Mouse (Mus musculus): ENCODE results near the gene Nfatc2ip. TPM values are rescaled to one million over a fixed set of nuclear protein-coding genes. Genes with fewer than 3 reads are reported as not detected.
A peak's percentile ranks its signal among the peaks of the same experiment; 100 is the strongest.

Nfatc2ip gene
- polyA plus RNA-seq, 1 experiment from 2014 or later, result 4.8 TPM

DNA sequence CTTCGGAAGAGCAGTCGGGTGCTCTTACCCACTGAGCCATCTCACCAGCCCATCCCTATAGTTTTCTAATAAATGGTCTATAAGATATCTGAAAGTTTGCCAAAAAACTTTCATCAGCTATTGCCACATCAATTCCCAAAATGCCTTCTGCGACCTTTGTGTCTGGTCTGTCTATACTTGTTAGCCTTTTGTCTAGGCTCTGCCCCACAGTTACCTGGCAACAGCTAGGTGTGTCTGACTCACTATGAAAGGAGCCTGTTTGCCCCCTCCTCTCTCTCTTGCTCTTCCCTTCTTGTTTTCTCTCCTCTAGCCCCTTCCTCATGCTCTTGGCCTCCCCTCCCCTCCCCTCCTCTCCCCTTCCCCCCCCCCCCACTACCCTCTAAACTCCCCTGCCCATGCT lies 51.0 kb downstream of the Nfatc2ip start:
- DNase-seq (ENCODE audit: low spot score, missing footprints) (no peak), ATAC-seq (ENCODE audit: low FRiP score) (no peak)
- H3K27ac ChIP-seq (ENCODE audit: low read depth, low read length), result no peak overlapping the region
- WGBS, result 83% methylated on average over 3 of the region's 3 CpGs
- no peaks in the 10 kb centered on the region for H3K36me3 ChIP-seq (ENCODE audit: control insufficient read depth, insufficient read depth, low read length)
- H3K4me2 ChIP-seq, result no peak overlapping the region
- no peaks in the 10 kb centered on the region for H3K9me3 ChIP-seq (ENCODE audit: control insufficient read depth, low read length)
- H3K27me3 ChIP-seq (ENCODE audit: control insufficient read depth, insufficient read depth, low read length), result no peaks in the 10 kb centered on the region
- H3K4me3 ChIP-seq (ENCODE audit: low read depth, low read length), result no peak overlapping the region
- no peak overlapping the region for H3K9ac ChIP-seq (ENCODE audit: low read length)
- no peaks in the 10 kb centered on the region for H3K4me1 ChIP-seq (ENCODE audit: control insufficient read depth, insufficient read depth, low read length)

DNA sequence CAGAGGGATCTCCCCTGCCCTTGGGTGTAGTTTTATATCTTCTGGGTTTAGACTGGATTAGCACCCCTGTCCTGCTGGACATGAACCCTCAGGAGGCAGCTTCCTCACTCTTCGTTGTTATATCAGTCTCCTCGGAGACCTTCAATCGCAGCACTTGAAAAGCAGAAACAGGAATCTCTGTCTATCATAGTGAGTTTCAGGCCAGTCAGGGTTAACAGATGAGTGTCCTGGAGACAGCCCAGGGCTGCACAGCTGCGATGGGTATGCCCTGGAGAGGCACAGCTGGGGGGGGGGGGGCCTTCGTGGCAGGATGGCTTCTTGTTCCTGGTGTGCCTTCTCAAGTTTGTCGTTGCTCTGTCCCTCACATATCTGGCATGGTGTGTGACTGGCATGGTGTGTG lies 55.6 kb downstream of the Nfatc2ip start:
- 60% methylated on average over 6 of the region's 6 CpGs for WGBS
- no peak for DNase-seq (ENCODE audit: low spot score, missing footprints)
- no peak overlapping the region for H3K9ac ChIP-seq (ENCODE audit: low read length)

DNA sequence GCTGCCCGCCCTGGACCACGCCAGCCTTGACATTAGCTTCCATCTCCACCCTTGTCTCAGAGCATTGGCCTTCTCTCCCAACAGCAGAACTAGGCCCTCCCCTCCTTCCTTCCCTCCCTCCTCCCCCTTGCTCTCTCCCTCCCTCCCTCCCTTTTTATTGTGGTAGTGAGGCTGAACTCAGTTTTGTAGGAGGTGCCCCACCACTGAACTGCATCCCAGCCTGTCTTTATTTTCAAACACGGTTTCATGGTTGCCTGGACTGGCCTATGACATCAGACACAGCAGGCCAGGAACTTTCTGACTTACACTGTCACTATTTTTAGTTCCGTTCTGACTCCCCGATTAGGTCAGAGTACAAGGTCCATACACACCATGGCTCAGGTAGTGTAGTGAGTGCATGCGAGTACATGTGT lies 56.3 kb downstream of the Nfatc2ip start:
- H3K27me3 ChIP-seq (ENCODE audit: control insufficient read depth, insufficient read depth, low read length), result no peaks in the 10 kb centered on the region
- WGBS, result 85% methylated on average over 6 of the region's 6 CpGs
- no peak for DNase-seq (ENCODE audit: low spot score, missing footprints)

More for the DNA sequence above, 55.6 kb downstream of the Nfatc2ip start:
- no peak overlapping the region for H3K27ac ChIP-seq (ENCODE audit: low read depth, low read length)
- H3K36me3 ChIP-seq (ENCODE audit: control insufficient read depth, insufficient read depth, low read length), result no peaks in the 10 kb centered on the region
- H3K4me1 ChIP-seq (ENCODE audit: control insufficient read depth, insufficient read depth, low read length), result no peaks in the 10 kb centered on the region
- no peaks in the 10 kb centered on the region for H3K27me3 ChIP-seq (ENCODE audit: control insufficient read depth, insufficient read depth, low read length)
- H3K4me3 ChIP-seq (ENCODE audit: low read depth, low read length), result no peak overlapping the region
- H3K4me2 ChIP-seq, result no peak overlapping the region
- H3K9me3 ChIP-seq (ENCODE audit: control insufficient read depth, low read length), result no peaks in the 10 kb centered on the region
- ATAC-seq (ENCODE audit: low FRiP score), result no peak

DNA sequence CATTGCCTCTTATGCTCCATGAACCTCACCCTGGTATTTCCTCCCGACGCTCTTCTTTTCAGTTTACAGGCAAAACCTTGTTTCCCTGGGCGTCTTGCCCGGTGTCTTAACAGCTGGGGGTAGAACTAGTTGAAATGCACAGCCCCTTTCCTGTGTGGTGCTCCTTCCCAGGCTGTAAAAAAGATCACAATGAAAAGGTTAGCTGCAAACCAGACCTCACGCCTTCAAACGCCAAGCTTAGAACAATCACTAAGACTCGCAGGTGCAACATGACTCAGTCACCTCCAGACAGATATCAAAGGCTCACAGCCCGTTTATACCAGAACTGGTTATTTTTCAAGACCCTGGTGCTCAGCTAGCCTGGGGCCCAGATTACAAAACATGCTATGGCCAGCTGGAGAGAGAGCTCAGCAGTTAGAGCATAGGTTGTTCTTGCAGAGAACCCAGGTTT lies 57.0 kb downstream of the Nfatc2ip start:
- H3K9ac ChIP-seq (ENCODE audit: low read length), result no peak overlapping the region
- H3K36me3 ChIP-seq (ENCODE audit: control insufficient read depth, insufficient read depth, low read length), result no peaks in the 10 kb centered on the region
- no peaks in the 10 kb centered on the region for H3K9me3 ChIP-seq (ENCODE audit: control insufficient read depth, low read length)
- ATAC-seq (ENCODE audit: low FRiP score) (no peak), DNase-seq (ENCODE audit: low spot score, missing footprints) (no peak)
- 81% methylated on average over 8 of the region's 8 CpGs for WGBS
- no peak overlapping the region for H3K27ac ChIP-seq (ENCODE audit: low read depth, low read length)
- H3K4me3 ChIP-seq (ENCODE audit: low read depth, low read length), result no peak overlapping the region
- no peak overlapping the region for H3K4me2 ChIP-seq
- no peaks in the 10 kb centered on the region for H3K4me1 ChIP-seq (ENCODE audit: control insufficient read depth, insufficient read depth, low read length)
- H3K27me3 ChIP-seq (ENCODE audit: control insufficient read depth, insufficient read depth, low read length), result no peaks in the 10 kb centered on the region

More for the DNA sequence above, 56.3 kb downstream of the Nfatc2ip start:
- Histone ChIP-seq H3K4me1 (ENCODE audit: control insufficient read depth, insufficient read depth, low read length) (no peaks in the 10 kb centered on the region), H3K4me3 (ENCODE audit: low read depth, low read length) (no peak overlapping the region), H3K9me3 (ENCODE audit: control insufficient read depth, low read length) (no peaks in the 10 kb centered on the region), H3K9ac (ENCODE audit: low read length) (no peak overlapping the region), H3K36me3 (ENCODE audit: control insufficient read depth, insufficient read depth, low read length) (no peaks in the 10 kb centered on the region), H3K27ac (ENCODE audit: low read depth, low read length) (no peak overlapping the region), H3K4me2 (no peak overlapping the region)
- ATAC-seq (ENCODE audit: low FRiP score), result no peak

DNA sequence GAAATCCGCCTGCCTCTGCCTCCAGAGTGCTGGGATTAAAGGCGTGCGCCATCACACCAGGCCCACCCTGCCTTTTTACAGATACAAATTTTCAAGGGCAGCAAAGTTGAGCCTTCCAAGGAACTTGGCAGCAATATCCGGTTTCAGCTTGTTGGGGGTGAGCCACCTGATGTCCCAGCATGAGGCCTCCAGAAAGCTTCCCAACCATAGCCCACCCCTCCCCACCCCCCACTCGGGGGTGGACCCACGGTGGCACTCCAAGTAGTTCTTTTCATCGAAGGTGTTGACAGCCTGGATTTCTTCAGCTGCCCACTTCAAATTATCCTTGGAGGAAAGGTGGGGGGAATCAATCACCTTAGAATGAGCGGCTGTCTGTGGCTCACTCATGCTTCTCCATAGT lies 57.6 kb downstream of the Nfatc2ip start:
- no peaks in the 10 kb centered on the region for H3K9me3 ChIP-seq (ENCODE audit: control insufficient read depth, low read length)
- H3K36me3 ChIP-seq (ENCODE audit: control insufficient read depth, insufficient read depth, low read length), result no peaks in the 10 kb centered on the region
- H3K27me3 ChIP-seq (ENCODE audit: control insufficient read depth, insufficient read depth, low read length), result no peaks in the 10 kb centered on the region
- ATAC-seq (ENCODE audit: low FRiP score) (no peak), DNase-seq (ENCODE audit: low spot score, missing footprints) (no peak)
- H3K27ac ChIP-seq (ENCODE audit: low read depth, low read length), result no peak overlapping the region
- no peak overlapping the region for H3K4me3 ChIP-seq (ENCODE audit: low read depth, low read length)
- no peak overlapping the region for H3K9ac ChIP-seq (ENCODE audit: low read length)
- WGBS, result 86% methylated on average over 8 of the region's 8 CpGs
- no peak overlapping the region for H3K4me2 ChIP-seq
- no peaks in the 10 kb centered on the region for H3K4me1 ChIP-seq (ENCODE audit: control insufficient read depth, insufficient read depth, low read length)

DNA sequence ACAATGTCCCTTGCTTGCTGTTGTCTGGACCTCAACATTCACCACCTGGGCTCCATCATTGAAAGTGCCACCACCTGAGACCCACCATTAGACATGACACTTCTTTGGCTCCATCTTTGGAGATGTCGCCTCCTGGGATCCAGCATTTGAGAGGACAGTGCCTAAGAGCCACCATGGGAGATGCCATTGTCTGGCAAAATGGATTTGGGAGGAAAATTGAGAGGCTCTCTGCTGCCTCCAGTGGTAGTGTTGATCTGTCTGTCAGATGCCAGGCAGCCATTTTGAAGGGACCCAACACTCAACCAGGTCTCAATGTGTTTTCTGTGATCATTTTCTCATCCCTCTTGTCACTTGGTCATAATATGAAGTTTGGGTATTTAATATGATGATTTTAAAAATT lies 61.0 kb downstream of the Nfatc2ip start:
- ATAC-seq (ENCODE audit: low FRiP score), result no peak
- 90% methylated on average over 1 of the region's 1 CpGs for WGBS
- H3K36me3 ChIP-seq (ENCODE audit: control insufficient read depth, insufficient read depth, low read length), result no peaks in the 10 kb centered on the region
- no peaks in the 10 kb centered on the region for H3K27me3 ChIP-seq (ENCODE audit: control insufficient read depth, insufficient read depth, low read length)
- no peak overlapping the region for H3K9ac ChIP-seq (ENCODE audit: low read length)
- H3K27ac ChIP-seq (ENCODE audit: low read depth, low read length), result no peak overlapping the region
- H3K9me3 ChIP-seq (ENCODE audit: control insufficient read depth, low read length), result no peaks in the 10 kb centered on the region
- no peak overlapping the region for H3K4me2 ChIP-seq
- peak; percentile 80 for DNase-seq (ENCODE audit: low spot score, missing footprints)
- no peak overlapping the region for H3K4me3 ChIP-seq (ENCODE audit: low read depth, low read length)
- no peaks in the 10 kb centered on the region for H3K4me1 ChIP-seq (ENCODE audit: control insufficient read depth, insufficient read depth, low read length)

Small RNAs within 50 kb of the gene (microRNA-seq; reads per million reads assigned to microRNA genes)
- not detected for gene Mir7058

Other genes starting within 250 kb of the Nfatc2ip start
- gene Xpo6, start 196.2 kb downstream of the Nfatc2ip start, polyA plus RNA-seq (2014; fragmentation: Nextera tagmentation; extraction: Ambion mirVana), result 56.2 TPM in 2 replicates
- 133 and 162 TPM in 2 replicates for gene Sbk1, start 124.1 kb downstream of the Nfatc2ip start, polyA plus RNA-seq (2014; fragmentation: Nextera tagmentation; extraction: Ambion mirVana)
- gene Lat, start 27.2 kb downstream of the Nfatc2ip start, polyA plus RNA-seq (2014; fragmentation: Nextera tagmentation; extraction: Ambion mirVana), result 1.8 and 2.7 TPM in 2 replicates
- 40.8 and 45.8 TPM in 2 replicates for gene Spns1, start 19.3 kb downstream of the Nfatc2ip start, polyA plus RNA-seq (2014; fragmentation: Nextera tagmentation; extraction: Ambion mirVana)
- not detected in 2 replicates for gene Cd19, start 18.2 kb upstream of the Nfatc2ip start, polyA plus RNA-seq (2014; fragmentation: Nextera tagmentation; extraction: Ambion mirVana)
- 17.9 and 18.0 TPM in 2 replicates for gene Rabep2, start 32.0 kb upstream of the Nfatc2ip start, polyA plus RNA-seq (2014; fragmentation: Nextera tagmentation; extraction: Ambion mirVana)
- 0.29 and 0.38 TPM in 2 replicates for gene Atp2a1, start 66.4 kb upstream of the Nfatc2ip start, polyA plus RNA-seq (2014; fragmentation: Nextera tagmentation; extraction: Ambion mirVana)
- 38.1 and 44.6 TPM in 2 replicates for gene Sh2b1, start 78.7 kb upstream of the Nfatc2ip start, polyA plus RNA-seq (2014; fragmentation: Nextera tagmentation; extraction: Ambion mirVana)
- 133 and 146 TPM in 2 replicates for gene Tufm, start 90.6 kb upstream of the Nfatc2ip start, polyA plus RNA-seq (2014; fragmentation: Nextera tagmentation; extraction: Ambion mirVana)
- gene Atxn2l, start 106.7 kb upstream of the Nfatc2ip start, polyA plus RNA-seq (2014; fragmentation: Nextera tagmentation; extraction: Ambion mirVana), result 52.7 and 58.6 TPM in 2 replicates
- gene Eif3c, start 169.7 kb upstream of the Nfatc2ip start, polyA plus RNA-seq (2014; fragmentation: Nextera tagmentation; extraction: Ambion mirVana), result 189 and 198 TPM in 2 replicates
- 0.46 and 0.57 TPM in 2 replicates for gene Apobr, start 188.2 kb upstream of the Nfatc2ip start, polyA plus RNA-seq (2014; fragmentation: Nextera tagmentation; extraction: Ambion mirVana)
- 22.4 and 23.4 TPM in 2 replicates for gene Cln3, start 189.1 kb upstream of the Nfatc2ip start, polyA plus RNA-seq (2014; fragmentation: Nextera tagmentation; extraction: Ambion mirVana)
- gene Il27, start 198.2 kb upstream of the Nfatc2ip start, polyA plus RNA-seq (2014; fragmentation: Nextera tagmentation; extraction: Ambion mirVana), result not detected in 2 replicates
- gene Nupr1, start 234.1 kb upstream of the Nfatc2ip start, polyA plus RNA-seq (2014; fragmentation: Nextera tagmentation; extraction: Ambion mirVana), result 2.8 and 3.4 TPM in 2 replicates

All from midbrain, embryonic 11.5 days (tissue).